Mouse (Mus musculus) cortical plate, adult 2 months (tissue): ENCODE data around the gene Cacna1d.

Experiments
- CTCF ChIP-seq: fragments of 200-500 bp; IDR thresholded peaks from 2 replicates; pipeline ENCODE4 v1.5.1; 2011; ENCODE audit warnings: mild to moderate bottlenecking, control low read depth, low read length; ENCODE audit not compliant: insufficient read depth; ENCODE audit errors: extremely low read depth
- POLR2A ChIP-seq: fragments of 200-500 bp; IDR thresholded peaks from 2 replicates; pipeline ENCODE4 v1.6.1; 2011; ENCODE audit warnings: mild to moderate bottlenecking, low read length, control low read depth; ENCODE audit not compliant: insufficient read depth; ENCODE audit errors: extremely low read depth

GRCm38 (mm10) chr14:30473605-30474004 lies 17.6 kb downstream of the Cacna1d start:
- TF ChIP-seq CTCF (no peak), POLR2A (no peak)
